Mouse (Mus musculus) CH12.LX (cell line): ENCODE data around the gene Med20.
A peak's percentile ranks its signal among the peaks of the same experiment; 100 is the strongest.

Source experiments
- BHLHE40 ChIP-seq: IDR thresholded peaks from 2 replicates; pipeline ENCODE4 v1.6.1; 2011; ENCODE audit warnings: mild to moderate bottlenecking, low read depth, low read length, improper control_type of control experiment
- CTCF ChIP-seq, 2 experiments: IDR thresholded peaks in 1 of 2; conservative IDR thresholded peaks in 1 of 2; 2 replicates each; pipeline ENCODE4 v1.5.1; 2011 to 2012; ENCODE audit warnings: low read depth in 2 of 2, low read length in 2 of 2, improper control_type of control experiment in 1 of 2, inconsistent platforms in 1 of 2, mild to moderate bottlenecking in 1 of 2, moderate library complexity in 1 of 2
- NRF1 ChIP-seq: IDR thresholded peaks from 2 replicates; pipeline ENCODE4 v1.6.1; 2014; ENCODE audit warnings: low read depth, mild to moderate bottlenecking, inconsistent platforms, low read length, improper control_type of control experiment, moderate library complexity
- UBTF ChIP-seq: IDR thresholded peaks from 2 replicates; pipeline ENCODE4 v1.6.1; 2012; ENCODE audit warnings: low read depth, mild to moderate bottlenecking, inconsistent platforms, low read length, improper control_type of control experiment, moderate library complexity

- peak; percentile 86 for TF ChIP-seq NRF1
- peak; percentile 57 for TF ChIP-seq BHLHE40
- peak; percentile 84 to 85 for TF ChIP-seq CTCF (conservative IDR thresholded peaks at IDR 0.05 in 1 of 2, IDR thresholded peaks at IDR 0.05 in 1 of 2; ENCODE audit: low read depth in 2 of 2, low read length in 2 of 2)
- no peak for TF ChIP-seq UBTF
Measured at GRCm38 (mm10) chr17:47610849-47611660, at the start of gene Med20, which contains the start of the genes Bysl and Gm20517.
